Mouse (Mus musculus) frontal cortex, postnatal 36 days (tissue): ENCODE results near the gene Bnipl.
A peak's percentile ranks its signal among the peaks of the same experiment; 100 is the strongest.

Source experiments
- DNase-seq, 2 experiments: peaks; one replicate each; pipeline ENCODE4 v3.0.0; 2022; ENCODE audit warnings: low spot score in 2 of 2

The Bnipl gene

GRCm38 (mm10) chr3:95237541-95238099 lies 13.4 kb downstream of the Bnipl start:
- DNase-seq, result no peak

- DNase-seq, result no peak
These were observed 15.3 kb downstream of the Bnipl start for GRCm38 (mm10) chr3:95235386-95236301.

DNA sequence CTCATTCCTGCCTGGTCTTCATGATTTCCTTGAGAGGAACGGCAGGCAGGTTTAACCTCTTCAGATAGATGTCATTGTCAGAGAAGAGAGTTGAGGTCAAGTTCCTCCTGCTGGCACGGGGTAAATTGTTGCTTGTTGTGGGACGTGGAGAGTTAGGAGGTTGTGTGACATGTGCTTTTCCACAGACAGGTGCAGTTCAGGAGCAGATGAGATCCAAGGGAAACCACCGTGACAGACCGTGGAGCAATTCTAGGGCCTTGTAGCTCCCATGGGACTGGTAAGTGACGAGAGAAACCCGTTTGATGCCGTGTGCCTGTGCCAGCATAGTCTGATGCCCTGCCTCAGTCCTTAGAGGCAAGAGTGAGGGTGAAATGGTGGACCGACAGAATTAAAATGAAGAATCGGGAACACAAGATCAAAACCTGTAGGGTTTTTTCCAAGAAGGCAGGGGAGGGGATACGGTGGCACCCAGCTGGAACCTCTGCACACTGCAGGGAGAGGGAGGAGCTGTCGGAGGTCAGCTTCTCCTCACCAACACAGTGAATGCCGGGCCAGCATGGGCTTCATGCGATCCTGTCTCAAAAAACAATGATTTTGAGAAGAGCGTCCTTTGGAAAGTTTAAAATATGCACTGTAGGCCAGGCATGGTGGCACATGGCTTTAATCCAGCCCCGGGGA lies 17.6 kb downstream of the Bnipl start:
- DNase-seq, result no peak

DNA sequence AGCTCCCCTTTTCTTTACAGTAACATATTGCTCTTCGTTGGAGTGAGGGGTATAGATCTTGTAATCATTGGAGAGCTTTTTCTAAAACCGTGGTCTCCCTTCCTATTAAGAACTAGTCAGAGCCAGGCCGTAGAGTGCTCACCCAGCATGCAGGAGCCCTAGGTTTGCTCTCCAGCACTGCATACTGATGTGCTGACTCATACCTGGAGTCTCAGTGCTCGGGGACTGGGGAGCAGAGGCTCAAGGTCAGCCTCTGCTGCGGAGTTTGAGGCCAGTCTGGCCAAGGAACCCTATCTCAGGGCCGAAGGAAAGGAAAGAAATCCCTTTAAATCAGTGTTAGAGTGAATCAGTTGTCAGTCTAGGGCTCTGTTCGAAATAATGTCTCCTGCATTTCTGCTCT lies 18.2 kb downstream of the Bnipl start:
- DNase-seq, result no peak

DNA sequence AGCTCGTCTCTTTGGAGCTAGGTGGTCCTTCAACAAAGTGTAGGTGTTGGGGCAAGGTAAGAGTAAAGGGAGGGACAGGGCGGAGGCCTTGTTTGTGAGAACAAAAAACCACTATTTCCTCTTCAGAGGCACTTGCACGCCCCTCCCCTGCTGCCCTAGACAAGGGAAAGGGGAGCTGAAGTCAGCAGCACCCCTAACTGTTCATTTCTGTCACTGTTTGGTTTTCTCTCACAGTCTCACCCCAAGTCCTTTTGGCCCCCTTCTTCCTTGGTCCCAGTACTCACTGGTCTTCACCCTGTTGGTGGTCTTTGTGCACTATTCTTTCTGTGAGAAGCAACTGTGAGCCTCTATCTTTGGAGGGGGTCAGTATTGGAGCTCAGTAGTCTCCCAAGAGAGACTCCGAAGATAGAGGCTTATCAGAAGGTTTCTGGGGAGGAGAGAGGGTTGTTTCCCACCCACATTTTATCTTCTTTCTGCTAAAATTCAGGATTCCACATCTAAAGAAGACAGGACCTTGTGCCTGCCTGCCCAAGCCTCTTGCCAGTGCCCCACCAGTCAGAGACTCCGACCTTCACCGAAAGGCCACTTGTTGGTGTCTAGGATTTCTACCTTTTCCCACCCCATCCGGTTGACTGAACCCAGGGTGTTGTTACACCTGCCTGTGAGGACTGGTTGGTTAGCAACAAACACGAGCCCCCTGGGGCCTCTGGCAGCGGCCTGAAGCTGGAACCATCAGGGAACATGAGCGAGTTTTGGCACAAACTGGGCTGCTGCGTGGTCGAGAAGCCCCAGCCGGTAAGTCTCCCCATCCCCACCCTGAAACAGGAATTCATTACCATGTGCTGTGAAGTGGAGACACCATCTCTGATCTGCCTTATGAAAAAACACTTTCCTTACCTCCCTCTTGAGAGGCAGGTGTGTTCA lies 19.4 kb downstream of the Bnipl start, which contains the start of gene Mllt11:
Gene Mllt11, minus strand, starts transcription at position 874 of the 924 bp plus-strand sequence.
- no peak for DNase-seq

DNA sequence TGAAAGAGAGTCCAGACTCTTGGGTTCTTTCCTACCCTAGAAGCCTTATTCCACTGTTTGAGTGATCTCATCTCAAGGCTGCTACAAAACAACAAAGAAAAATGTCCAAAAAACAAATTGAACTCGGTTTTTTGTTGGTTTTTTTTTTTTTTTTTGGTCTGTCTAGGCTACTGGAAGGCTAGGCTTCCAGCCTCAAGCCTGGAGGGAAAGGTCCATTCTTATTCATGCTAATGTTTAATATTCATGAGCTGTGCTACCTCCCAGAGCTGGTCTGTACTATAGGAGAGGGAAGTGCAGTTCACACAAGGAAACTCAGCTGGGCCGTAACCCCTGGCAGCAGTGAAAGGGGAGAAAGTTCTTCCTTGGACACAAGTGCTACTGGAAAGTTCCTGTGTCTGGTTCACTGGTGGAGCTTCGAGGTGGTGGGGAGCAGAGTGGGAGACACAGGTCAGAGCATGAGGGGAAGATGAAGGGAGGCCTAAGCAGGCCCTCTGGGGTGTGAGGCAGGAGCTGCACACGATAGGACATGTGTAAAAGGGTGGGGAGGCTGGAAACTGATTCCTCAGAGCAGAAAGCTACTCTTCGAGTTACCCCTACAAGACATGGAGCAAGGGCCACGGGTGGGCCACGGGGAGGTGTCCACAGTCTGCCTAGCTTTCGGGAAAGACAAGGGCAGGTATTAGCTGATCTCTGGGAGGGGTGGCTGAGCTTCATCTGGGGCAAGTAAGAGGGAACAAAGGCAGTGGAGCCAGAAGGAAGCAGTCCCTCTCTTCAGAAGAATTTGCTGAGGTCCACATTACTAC lies 20.3 kb downstream of the Bnipl start:
- no peak for DNase-seq

DNA sequence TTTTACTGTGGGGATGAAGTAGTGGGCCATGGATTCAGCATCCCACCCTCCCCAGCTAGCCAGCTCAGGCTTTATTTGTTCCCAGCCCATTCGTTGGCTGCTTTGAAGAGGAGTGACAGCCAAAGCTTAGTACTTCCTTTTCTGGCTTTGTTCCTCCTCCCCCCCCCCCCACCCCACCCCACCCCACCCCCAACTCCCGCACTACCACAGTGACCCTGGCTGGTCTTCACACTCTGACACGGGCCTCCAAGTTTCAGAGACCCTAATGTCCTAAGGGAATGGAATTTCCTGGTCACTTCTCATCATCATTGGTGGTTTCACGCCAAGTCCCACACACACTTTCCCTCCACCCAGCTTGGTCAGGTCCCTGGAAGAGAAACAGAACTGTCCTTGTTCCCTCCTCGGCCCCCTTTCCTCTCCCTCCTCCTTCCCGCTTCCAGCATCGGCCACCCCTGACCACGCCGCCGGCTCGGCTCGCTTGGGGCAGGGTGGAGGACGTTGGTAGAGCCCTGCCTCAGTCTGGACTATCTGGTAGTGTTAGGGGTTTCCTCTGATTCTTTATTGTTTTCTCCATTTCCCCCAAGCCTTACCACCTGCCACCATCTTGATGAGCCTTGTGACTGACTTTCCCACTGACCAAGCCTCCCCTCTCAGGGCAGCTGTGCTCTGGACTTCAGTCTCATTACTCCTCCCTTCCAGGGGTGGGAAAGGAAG lies 21.1 kb downstream of the Bnipl start:
- DNase-seq, result peak in 1 of 2 experiments; percentile 45

DNA sequence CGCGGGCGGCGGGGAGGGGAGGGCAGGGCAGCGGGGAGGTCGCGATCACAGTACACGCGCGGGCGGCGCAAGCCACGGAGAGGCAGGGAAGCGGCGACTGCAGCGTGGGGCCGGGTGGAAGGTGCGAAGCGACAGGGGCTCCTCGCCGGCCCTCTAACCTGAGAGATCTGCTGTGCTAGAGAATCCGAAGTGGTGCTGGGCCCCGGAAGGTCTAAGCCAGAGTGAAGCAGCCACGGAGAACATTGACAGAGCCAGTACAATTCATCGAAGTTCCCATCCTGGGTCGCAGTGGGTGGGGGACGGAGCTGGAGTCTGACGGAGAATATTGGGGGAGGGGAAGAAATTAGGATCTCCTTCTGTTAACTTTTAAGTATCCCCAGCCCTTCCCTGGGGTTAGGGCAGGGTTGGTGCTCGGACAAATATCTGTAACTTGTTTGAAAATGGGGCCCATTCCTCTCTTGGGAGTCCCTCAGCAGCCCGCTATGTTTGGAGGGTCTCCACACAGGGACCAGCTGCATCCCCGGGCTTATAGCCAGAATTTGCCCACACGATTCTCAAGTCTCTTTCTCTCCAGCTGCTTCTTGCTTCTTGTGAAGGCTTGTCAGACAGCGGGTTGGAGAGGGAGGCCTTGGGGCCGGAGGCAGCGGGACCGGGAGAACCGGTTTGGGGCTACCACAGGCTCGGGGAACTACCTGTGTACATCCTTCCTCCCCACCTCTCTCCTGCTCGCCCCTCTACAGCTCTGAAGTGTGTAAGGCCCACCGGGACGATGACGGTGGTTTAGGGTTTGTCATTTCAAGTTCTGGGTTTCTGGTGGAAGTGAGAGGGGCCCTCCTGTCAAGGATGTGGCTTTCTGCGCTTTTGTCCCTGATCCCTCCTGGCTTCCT lies 21.9 kb downstream of the Bnipl start:
- DNase-seq, result peak; percentile 65 to 80

DNA sequence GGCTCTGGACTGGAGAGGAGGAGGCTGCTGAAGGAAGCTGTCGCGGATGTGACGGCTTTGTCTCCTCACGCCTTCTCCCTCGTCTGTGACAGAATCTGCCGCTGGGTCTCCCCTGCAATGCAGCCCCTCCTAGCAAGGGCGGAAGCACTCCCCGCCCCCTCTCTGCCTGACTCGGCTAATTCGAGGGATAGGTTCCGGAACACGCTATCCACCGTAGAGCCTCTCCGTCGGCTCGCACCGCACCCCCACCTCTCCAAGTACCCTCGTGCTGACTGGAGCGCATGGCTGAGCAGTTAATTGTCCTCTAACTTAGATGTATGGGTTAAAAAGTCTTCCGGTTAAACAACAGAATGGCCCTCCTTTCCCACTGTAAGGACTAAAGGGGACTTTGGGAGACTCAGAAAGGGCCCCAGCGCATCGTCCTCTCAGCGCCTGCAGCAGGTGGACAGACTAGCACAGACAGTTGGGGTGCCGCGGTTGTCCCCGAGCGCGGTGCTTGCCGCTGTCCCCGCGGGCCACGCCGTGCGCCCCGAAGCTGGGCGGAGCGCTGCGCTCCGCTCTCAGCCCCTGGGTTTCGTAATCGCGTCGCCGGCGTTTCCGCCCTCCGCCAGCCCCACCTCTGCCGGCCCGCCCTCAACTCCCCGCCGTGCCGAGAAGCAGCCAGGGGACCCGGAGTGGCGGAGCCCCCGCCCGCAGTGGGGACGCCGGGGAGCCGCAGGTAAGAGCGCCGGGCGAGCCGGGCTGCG lies 22.7 kb downstream of the Bnipl start, which contains the start of gene Cdc42se1:
Gene Cdc42se1, plus strand, starts transcription at position 585 of the 746 bp plus-strand sequence.
- DNase-seq, result peak; percentile 87 to 90

GRCm38 (mm10) chr3:95227214-95227613 lies 23.8 kb downstream of the Bnipl start:
- no peak for DNase-seq

- peak in 1 of 2 experiments; percentile 54 for DNase-seq
These were observed 26.7 kb downstream of the Bnipl start for GRCm38 (mm10) chr3:95224295-95224694.

GRCm38 (mm10) chr3:95223041-95223440 lies 28.0 kb downstream of the Bnipl start:
- no peak for DNase-seq

GRCm38 (mm10) chr3:95218466-95219137 lies 32.4 kb downstream of the Bnipl start:
- DNase-seq, result no peak

GRCm38 (mm10) chr3:95217255-95218134 lies 33.5 kb downstream of the Bnipl start, which contains the start of gene Gabpb2:
Gene Gabpb2 (minus strand): TSS chr3:95217916.
- DNase-seq, result peak; percentile 86 to 89

DNA sequence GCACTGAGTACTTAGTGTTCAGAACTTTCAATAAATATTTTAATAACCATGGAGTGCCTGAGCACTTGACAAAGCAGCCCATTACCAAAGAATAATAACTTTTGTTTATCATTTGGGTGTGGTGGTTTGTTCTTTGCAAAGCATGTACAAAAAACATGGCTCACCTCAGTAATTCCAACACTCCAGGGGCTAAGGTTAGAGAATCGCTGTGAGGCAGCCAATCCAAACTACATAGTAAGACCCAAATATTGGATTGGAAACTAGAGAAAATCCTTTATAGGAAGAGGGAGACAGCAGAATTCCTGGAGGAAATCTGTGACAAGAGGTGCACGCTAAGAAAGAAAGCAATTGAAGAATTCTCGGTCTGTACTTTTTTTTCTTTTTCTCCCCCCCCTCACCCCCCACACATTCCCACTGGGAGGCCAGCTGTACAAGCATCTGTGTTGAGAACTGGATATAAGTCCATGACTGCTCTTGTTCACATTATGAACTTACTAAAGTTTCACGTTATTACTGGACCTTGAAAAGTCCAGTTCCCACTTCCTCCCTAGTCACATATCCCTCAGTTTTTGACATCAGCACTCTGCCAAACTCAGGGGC lies 34.2 kb downstream of the Bnipl start:
- DNase-seq, result no peak

GRCm38 (mm10) chr3:95213609-95213975 lies 37.4 kb downstream of the Bnipl start:
- DNase-seq, result no peak
